ENCODE assay signal across 12 mouse cellular contexts in genomic region chr9:86395785-86396184, GRCm38 (mm10).
DNase-seq lines count a peak whose midpoint lies in the region; ATAC-seq and TF ChIP-seq lines count a peak whose summit lies in the region.
"Had no signal": no experiment of that assay in that cellular context is flagged by ENCODE, and none has a peak within 500 bp of the region (broad histone marks: within the 10 kb centered on the region; RNA-seq: fewer than 3 reads in every experiment).

No protein-coding gene starts in this region.

- in situ Hi-C loops in Patski (cut with MboI; ENCODE audit: low pct_unique_long_range_greater_than_20kb), result no loop called here

- no peak overlapping the region for H3K27ac ChIP-seq in left cerebral cortex, adult 2 months
- H3K27ac ChIP-seq in cortical plate, adult 2 months (ENCODE audit: insufficient read depth, low read length), result no peak overlapping the region
- H3K27ac ChIP-seq in forebrain, embryonic 12.5 days, result no peak overlapping the region
- H3K27ac ChIP-seq: limb, embryonic 13.5 days; neural tube, embryonic 15.5 days had no signal

- TF ChIP-seq CTCF in left cerebral cortex, adult 2 months (IDR thresholded peaks at IDR 0.05), result peak; percentile 31; the same call in 1 of the 2 replicates
- TF ChIP-seq CTCF in Patski (IDR thresholded peaks at IDR 0.05), result peak; percentile 45
- peak; percentile 29; the same call in 1 of the 2 replicates for TF ChIP-seq CTCF in cortical plate, adult 2 months (IDR thresholded peaks at IDR 0.05; ENCODE audit: extremely low read depth, insufficient read depth, low read length)

- ATAC-seq in Patski, result no peak
- ATAC-seq in forebrain, embryonic 12.5 days (ENCODE audit: low FRiP score), result no peak

- no peaks in the 10 kb centered on the region for H3K36me3 ChIP-seq in forebrain, embryonic 12.5 days (replicated peaks)
- H3K36me3 ChIP-seq: G1E; limb, embryonic 13.5 days; neural tube, embryonic 15.5 days had no signal

- H3K4me2 ChIP-seq in forebrain, embryonic 12.5 days, result no peak overlapping the region
- H3K4me2 ChIP-seq: limb, embryonic 13.5 days; neural tube, embryonic 15.5 days had no signal

- no peak overlapping the region for H3K4me3 ChIP-seq in left cerebral cortex, adult 2 months
- H3K4me3 ChIP-seq in cortical plate, adult 2 months (ENCODE audit: insufficient read depth, low read length), result no peak overlapping the region
- H3K4me3 ChIP-seq in forebrain, embryonic 12.5 days (replicated peaks), result no peak overlapping the region
- H3K4me3 ChIP-seq: limb, embryonic 13.5 days; neural tube, embryonic 15.5 days had no signal

- WGBS in forebrain, embryonic 12.5 days, result 72% methylated on average over 6 of the region's 6 CpGs

- intact Hi-C loops in left cerebral cortex, adult 2 months (cut with DNase I), result no loop called here

- peaks cover 2% of the 10 kb centered on the region; the same call in 1 of the 2 replicates for H3K4me1 ChIP-seq in cortical plate, adult 2 months (ENCODE audit: control insufficient read depth, insufficient read depth, low read length)
- H3K4me1 ChIP-seq in forebrain, embryonic 12.5 days, result no peaks in the 10 kb centered on the region
- H3K4me1 ChIP-seq: neural tube, embryonic 15.5 days had no signal

- no peaks in the 10 kb centered on the region for H3K9me3 ChIP-seq in forebrain, embryonic 12.5 days
- H3K9me3 ChIP-seq: G1E; limb, embryonic 13.5 days; neural tube, embryonic 15.5 days had no signal

- TF ChIP-seq POLR2A in cortical plate, adult 2 months (IDR thresholded peaks at IDR 0.05; ENCODE audit: extremely low read depth, insufficient read depth, low read length), result no peak

- CTCF ChIA-PET in Patski (lab: Charles Lee), result interaction anchor here (1.5 to 1.7 kb wide), 2 partner anchors 11 to 44 kb away, joined by 4 read pairs; no protein-coding TSS in a partner anchor

- H3K9ac ChIP-seq in forebrain, embryonic 12.5 days, result no peak overlapping the region
- H3K9ac ChIP-seq: limb, embryonic 13.5 days; neural tube, embryonic 15.5 days had no signal

- no peak for DNase-seq in left cerebral cortex, adult 2 months (ENCODE audit: extremely low spot score in 1 of 2, low spot score in 2 of 2)
- DNase-seq in left cerebral cortex, adult 9 months (ENCODE audit: low spot score in 2 of 2), result no peak
- no peak for DNase-seq in Patski (ENCODE audit: low read depth, low spot score)
- DNase-seq in adrenal gland, postnatal 14 days, result peak; percentile 22
- no peak for DNase-seq in urinary bladder, postnatal 36 days (ENCODE audit: low spot score in 2 of 2)
- DNase-seq: spleen, adult 18-20 months; thymus, postnatal 14 days had no signal

- no peaks in the 10 kb centered on the region for H3K27me3 ChIP-seq in Patski
- no peaks in the 10 kb centered on the region for H3K27me3 ChIP-seq in forebrain, embryonic 12.5 days
- H3K27me3 ChIP-seq: limb, embryonic 13.5 days; neural tube, embryonic 15.5 days had no signal

- POLR2A ChIA-PET in Patski (lab: Charles Lee), result no interaction called here
